Mouse (Mus musculus) midbrain, embryonic 10.5 days (tissue): Measurements from ENCODE around the gene Arid3a. TPM values are rescaled to one million over a fixed set of nuclear protein-coding genes. Genes with fewer than 3 reads are reported as not detected.
"Not testable (repeated sequence)": the region's sequence is repeated elsewhere in the genome, so short reads cannot be mapped to it uniquely, and the experiment has no call there.

ENCODE experiments used
- DNase-seq: peaks from one replicate; pipeline ENCODE4 v3.0.0-alpha.2; 2017; ENCODE audit warnings: low spot score
- H3K27ac ChIP-seq: fragments of 300-500 bp; sonication (generic); replicated peaks from 2 replicates; pipeline ENCODE4 v1.5.1; 2016; ENCODE audit warnings: mild to moderate bottlenecking
- H3K27me3 ChIP-seq: fragments of 300-500 bp; sonication (generic); 2 replicates; pipeline ENCODE4 v1.6.1; 2016; ENCODE audit warnings: low read depth, mild to moderate bottlenecking; ENCODE audit not compliant: poor library complexity, severe bottlenecking
- H3K36me3 ChIP-seq: fragments of 300-500 bp; sonication (generic); 2 replicates; pipeline ENCODE4 v1.6.1; 2016; ENCODE audit warnings: mild to moderate bottlenecking, moderate library complexity
- H3K4me1 ChIP-seq: fragments of 300-500 bp; sonication (generic); 2 replicates; pipeline ENCODE4 v1.6.1; 2016
- H3K4me3 ChIP-seq: fragments of 300-500 bp; sonication (generic); 2 replicates; pipeline ENCODE4 v1.5.1; 2016; ENCODE audit warnings: mild to moderate bottlenecking, moderate library complexity
- H3K9me3 ChIP-seq: fragments of 300-500 bp; sonication (generic); replicated peaks from 2 replicates; pipeline ENCODE4 v1.6.1; 2016; ENCODE audit warnings: mild to moderate bottlenecking
- WGBS: fragments of 180-500 bp; shearing (Covaris S2); methylation state at CpG from one replicate; pipeline ENCODE4 v1.1.7; 2016; 5-methylcytosine and 5-hydroxymethylcytosine counted together
- polyA plus RNA-seq: library from polyadenylated mRNA; unstranded; fragments of >200 nt; fragmentation: Nextera tagmentation; extraction: Ambion mirVana; gene quantifications from 2 replicates; pipeline ENCODE4 v1.2.1, GENCODE M21; 2016

Gene Arid3a
- polyA plus RNA-seq, 1 experiment from 2014 or later, result 13.4 TPM

DNA sequence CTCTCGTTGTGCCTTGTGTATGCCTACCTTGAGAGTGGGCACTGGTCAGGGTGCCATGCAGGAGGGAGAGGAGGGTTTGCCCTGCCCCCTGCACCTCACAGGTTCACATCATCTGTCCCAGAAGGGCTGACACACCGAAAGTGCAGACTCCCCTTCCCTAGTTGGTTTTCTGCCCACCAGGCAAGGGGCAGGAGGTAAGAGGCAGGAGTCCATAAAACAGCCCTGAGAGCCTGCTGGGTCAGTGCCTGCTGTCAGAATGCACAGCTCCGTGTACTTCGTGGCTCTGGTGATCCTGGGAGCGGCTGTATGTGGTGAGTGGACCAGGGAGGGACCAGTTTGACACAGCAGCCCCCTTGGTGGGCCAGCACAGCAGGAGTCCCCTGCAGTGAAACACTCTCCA, 36.2 kb upstream of the Arid3a start, which contains the start of gene Cfd:
Cfd (plus strand) TSS at position 184 of the 400 bp plus-strand sequence.
- Histone ChIP-seq H3K4me1 (no peaks in the 10 kb centered on the region), H3K27ac (no peak within 1 kb of the TSS), H3K9me3 (no peaks in the 10 kb centered on the region), H3K4me3 (no peak within 1 kb of the TSS), H3K36me3 (peaks cover 18% of the 10 kb centered on the region), H3K27me3 (peaks cover 29% of the 10 kb centered on the region)
- no peak for DNase-seq
- WGBS, result 49% methylated on average over 5 of the region's 5 CpGs

- H3K27ac ChIP-seq, result not testable (repeated sequence)
Observed at GRCm38 (mm10) chr10:79892451-79893118, 34.3 kb upstream of the Arid3a start.

GRCm38 (mm10) chr10:79896306-79896705, 30.5 kb upstream of the Arid3a start:
- 95% methylated on average over 16 of the region's 16 CpGs for WGBS
- no peak for DNase-seq
- Histone ChIP-seq H3K4me3 (no peak overlapping the region), H3K36me3 (peaks cover 62% of the 10 kb centered on the region), H3K9me3 (no peaks in the 10 kb centered on the region), H3K4me1 (peaks cover 21% of the 10 kb centered on the region), H3K27me3 (peaks cover 60% of the 10 kb centered on the region), H3K27ac (no peak overlapping the region)

More at GRCm38 (mm10) chr10:79892451-79893118, 34.3 kb upstream of the Arid3a start:
- DNase-seq, result peak; percentile 84
- H3K4me1 ChIP-seq, H3K4me3 ChIP-seq, H3K9me3 ChIP-seq: not testable (repeated sequence)
- H3K36me3 ChIP-seq, result peaks cover 37% of the 10 kb centered on the region
- peaks cover 46% of the 10 kb centered on the region for H3K27me3 ChIP-seq
- 47% methylated on average over 22 of the region's 22 CpGs for WGBS

DNA sequence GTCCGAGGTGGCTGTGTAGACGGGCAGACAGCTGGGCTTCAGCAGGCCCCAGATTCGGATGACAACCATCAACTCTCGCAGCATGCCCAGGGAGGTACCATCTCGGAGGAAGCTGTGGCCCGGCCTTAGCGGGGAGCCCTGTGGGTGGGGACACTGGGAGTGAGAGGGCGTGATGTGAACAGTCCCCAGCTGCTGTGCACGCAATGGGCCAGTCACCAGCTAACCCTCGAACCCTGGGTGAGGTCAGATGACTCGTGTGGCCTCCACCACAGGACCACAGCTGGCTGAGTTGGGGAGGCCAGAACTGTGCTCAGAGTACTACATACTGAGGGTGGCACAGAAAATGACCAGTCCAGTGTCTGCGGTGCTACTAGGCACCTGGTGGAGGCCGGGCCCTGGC, 30.0 kb upstream of the Arid3a start:
- Histone ChIP-seq H3K4me3 (no peak overlapping the region), H3K36me3 (peaks cover 68% of the 10 kb centered on the region), H3K27me3 (peaks cover 62% of the 10 kb centered on the region), H3K27ac (no peak overlapping the region), H3K9me3 (no peaks in the 10 kb centered on the region), H3K4me1 (peaks cover 26% of the 10 kb centered on the region)
- 92% methylated on average over 13 of the region's 13 CpGs for WGBS
- DNase-seq, result no peak

GRCm38 (mm10) chr10:79897316-79898245, 29.3 kb upstream of the Arid3a start:
- Histone ChIP-seq H3K4me3 (no peak overlapping the region), H3K36me3 (peaks cover 74% of the 10 kb centered on the region)
- WGBS, result 54% methylated on average over 20 of the region's 20 CpGs

DNA sequence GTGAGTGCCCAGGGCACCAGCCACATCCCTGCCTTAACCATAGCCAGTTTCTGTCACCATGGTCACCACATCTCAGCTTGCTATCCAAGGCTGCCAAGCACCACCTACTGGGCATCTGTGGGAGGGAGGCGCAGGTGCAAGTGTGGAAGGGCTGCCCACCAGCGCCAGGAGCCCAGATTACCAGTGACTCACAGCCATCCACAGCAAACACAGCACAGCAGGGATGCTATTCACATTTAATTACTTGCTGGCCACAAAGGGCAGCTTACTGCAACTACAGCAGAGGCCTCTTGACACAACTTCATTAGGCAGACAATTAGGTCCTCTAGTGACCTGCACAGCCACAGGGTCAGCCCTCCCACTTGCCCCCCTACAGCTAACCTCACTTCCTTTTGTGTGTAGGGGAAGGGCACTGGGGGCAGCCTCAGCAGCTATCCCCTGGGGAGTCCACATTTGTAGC, 25.9 kb upstream of the Arid3a start:
- WGBS, result 13% methylated on average over 2 of the region's 2 CpGs
- peaks cover 82% of the 10 kb centered on the region for H3K27me3 ChIP-seq
- peak; percentile 51 for DNase-seq
- H3K4me3 ChIP-seq, result no peak overlapping the region
- H3K4me1 ChIP-seq, result peaks cover 33% of the 10 kb centered on the region
- H3K27ac ChIP-seq, result no peak overlapping the region
- H3K36me3 ChIP-seq, result peaks cover 86% of the 10 kb centered on the region
- no peaks in the 10 kb centered on the region for H3K9me3 ChIP-seq

More at GRCm38 (mm10) chr10:79897316-79898245, 29.3 kb upstream of the Arid3a start:
- Histone ChIP-seq H3K4me1 (peaks cover 32% of the 10 kb centered on the region), H3K27me3 (peaks cover 69% of the 10 kb centered on the region), H3K27ac (no peak overlapping the region), H3K9me3 (no peaks in the 10 kb centered on the region)
- no peak for DNase-seq

DNA sequence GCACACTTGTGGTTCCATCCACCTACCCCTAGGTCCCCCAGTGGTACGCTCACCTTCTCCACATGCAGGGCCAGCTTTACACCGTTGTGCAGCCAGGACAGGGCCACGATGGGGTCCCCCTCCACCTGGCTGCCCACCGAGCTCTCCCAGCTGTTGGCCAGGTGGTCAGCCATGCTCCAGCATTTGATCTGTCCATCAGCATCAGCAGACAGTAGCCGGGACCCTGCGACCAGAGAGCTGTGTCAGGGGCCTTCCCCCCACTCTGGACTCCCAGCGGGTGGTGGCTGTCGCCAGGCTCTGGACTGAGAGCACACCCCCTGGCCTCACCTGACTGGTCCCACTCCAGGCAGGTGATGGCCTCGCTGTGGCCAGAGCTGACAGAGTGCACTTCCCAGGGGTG, 20.1 kb upstream of the Arid3a start:
- H3K4me3 ChIP-seq, result no peak overlapping the region
- no peak for DNase-seq
- peaks cover 32% of the 10 kb centered on the region for H3K4me1 ChIP-seq
- H3K27me3 ChIP-seq, result peaks cover 39% of the 10 kb centered on the region
- H3K27ac ChIP-seq, result no peak overlapping the region
- H3K36me3 ChIP-seq, result peaks cover 70% of the 10 kb centered on the region
- no peaks in the 10 kb centered on the region for H3K9me3 ChIP-seq
- 91% methylated on average over 9 of the region's 9 CpGs for WGBS

GRCm38 (mm10) chr10:79907415-79907814, 19.4 kb upstream of the Arid3a start:
- DNase-seq, result no peak
- H3K27me3 ChIP-seq, result peaks cover 33% of the 10 kb centered on the region
- H3K4me1 ChIP-seq, result peaks cover 27% of the 10 kb centered on the region
- H3K36me3 ChIP-seq, result peaks cover 71% of the 10 kb centered on the region
- WGBS, result 96% methylated on average over 10 of the region's 10 CpGs
- H3K4me3 ChIP-seq, result peak overlapping the region; percentile 83; the same call in 1 of the 2 replicates
- no peaks in the 10 kb centered on the region for H3K9me3 ChIP-seq
- H3K27ac ChIP-seq, result 0 out of 2 replicates have a peak overlapping the region, but pooled peaks have one; percentile 100

GRCm38 (mm10) chr10:79908167-79909091, 18.4 kb upstream of the Arid3a start, which contains the start of gene Med16:
TSS of gene Med16 (minus strand) at chr10:79908923.
- Histone ChIP-seq H3K4me1 (peaks cover 24% of the 10 kb centered on the region), H3K4me3 (peak within 1 kb of the TSS; percentile 83), H3K27ac (peak within 1 kb of the TSS; percentile 100), H3K36me3 (peaks cover 70% of the 10 kb centered on the region), H3K9me3 (no peaks in the 10 kb centered on the region), H3K27me3 (peaks cover 23% of the 10 kb centered on the region)
- 2% methylated on average over 52 of the region's 52 CpGs for WGBS
- peak; percentile 98 for DNase-seq

DNA sequence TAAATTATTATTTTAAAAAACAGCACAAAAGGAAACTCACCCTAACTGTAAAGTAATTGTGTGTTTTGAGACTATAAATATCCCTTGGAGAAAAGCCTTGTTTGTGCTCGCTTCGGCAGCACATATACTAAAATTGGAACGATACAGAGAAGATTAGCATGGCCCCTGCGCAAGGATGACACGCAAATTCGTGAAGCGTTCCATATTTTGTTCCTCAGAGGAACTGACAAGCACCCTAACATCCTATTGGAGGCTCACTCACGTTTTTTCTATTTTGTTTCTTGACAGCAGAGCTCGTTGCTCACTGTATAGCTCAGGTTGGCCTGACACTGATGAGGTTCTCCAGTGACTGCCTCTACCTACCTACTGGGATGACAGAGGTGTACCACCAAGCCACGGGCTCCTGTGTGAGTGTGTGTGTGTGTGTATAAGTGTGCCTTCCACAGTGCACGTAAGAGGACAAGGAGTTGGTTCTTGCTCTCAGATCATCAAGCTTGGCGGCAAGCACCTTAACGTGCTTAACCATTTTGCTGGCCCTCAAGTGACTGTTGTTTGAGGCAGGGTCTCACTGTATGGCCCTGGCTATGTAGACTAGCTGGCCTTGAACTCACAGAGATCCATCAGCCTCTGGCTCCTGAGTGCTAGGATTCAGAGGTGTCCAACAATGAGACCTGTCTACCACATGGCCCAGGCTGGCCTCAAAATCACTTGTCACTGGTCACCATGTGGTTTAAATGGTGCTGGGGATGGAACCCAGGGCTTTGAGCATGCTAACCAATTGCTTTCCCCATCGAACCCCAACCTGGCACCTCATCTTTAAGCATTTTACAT, 17.5 kb upstream of the Arid3a start:
- WGBS, result 25% methylated on average over 14 of the region's 14 CpGs
- DNase-seq, result peak; percentile 57
- Histone ChIP-seq H3K9me3 (no peaks in the 10 kb centered on the region), H3K4me3 (peak overlapping the region; percentile 83), H3K27ac (peak overlapping the region; percentile 100), H3K36me3 (peaks cover 62% of the 10 kb centered on the region), H3K27me3 (peaks cover 14% of the 10 kb centered on the region), H3K4me1 (peaks cover 31% of the 10 kb centered on the region)

DNA sequence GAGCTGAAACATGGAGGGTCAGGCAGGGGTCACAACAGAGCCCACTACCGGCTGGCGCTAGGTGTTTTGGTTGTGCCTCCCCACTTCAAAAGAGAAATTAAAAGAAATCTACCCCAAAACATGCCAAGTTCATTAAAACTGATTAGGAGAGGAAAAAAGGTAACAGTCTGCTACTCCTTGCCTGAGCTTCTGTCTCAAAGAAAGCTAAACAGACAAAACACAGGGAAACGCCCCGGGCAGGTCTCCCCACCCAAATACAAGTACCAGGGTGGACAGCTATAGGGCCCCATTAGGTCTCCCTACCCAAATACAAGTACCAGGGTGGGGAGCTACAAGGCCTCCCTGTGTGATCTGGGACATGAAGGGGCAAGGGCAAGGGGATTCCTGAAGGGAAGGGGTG, 16.3 kb upstream of the Arid3a start, which contains the start of gene Gm26602:
Gm26602 (plus strand) TSS at position 301 of the 400 bp plus-strand sequence.
- peaks cover 9% of the 10 kb centered on the region for H3K27me3 ChIP-seq
- 100% methylated on average over 4 of the region's 4 CpGs for WGBS
- peak within 1 kb of the TSS; percentile 100; the same call in 1 of the 2 replicates for H3K27ac ChIP-seq
- DNase-seq, result no peak
- peaks cover 44% of the 10 kb centered on the region for H3K4me1 ChIP-seq
- peaks cover 49% of the 10 kb centered on the region for H3K36me3 ChIP-seq
- no peak within 1 kb of the TSS for H3K4me3 ChIP-seq
- H3K9me3 ChIP-seq, result no peaks in the 10 kb centered on the region
